In genomic region chr10:16443901-16444300, GRCm38 (mm10) we compare ENCODE assay signal across 20 mouse cellular contexts.
DNase-seq lines count a peak whose midpoint lies in the region; ATAC-seq and TF ChIP-seq lines count a peak whose summit lies in the region.
"Had no signal": no experiment of that assay in that cellular context is flagged by ENCODE, and none has a peak within 500 bp of the region (broad histone marks: within the 10 kb centered on the region; RNA-seq: fewer than 3 reads in every experiment).

No protein-coding gene starts in this region.

- H3K9me3 ChIP-seq in midbrain, postnatal 0 days (ENCODE audit: low read length), result no peaks in the 10 kb centered on the region
- no peaks in the 10 kb centered on the region for H3K9me3 ChIP-seq in midbrain, embryonic 14.5 days (ENCODE audit: control insufficient read depth, low read length)
- H3K9me3 ChIP-seq: G1E had no signal

- H3K36me3 ChIP-seq in midbrain, postnatal 0 days (ENCODE audit: insufficient read depth, low read length), result no peaks in the 10 kb centered on the region
- H3K36me3 ChIP-seq in midbrain, embryonic 14.5 days (ENCODE audit: control insufficient read depth, insufficient read depth, low read length), result no peaks in the 10 kb centered on the region
- H3K36me3 ChIP-seq: G1E had no signal

- no peak overlapping the region for H3K4me3 ChIP-seq in midbrain, postnatal 0 days (ENCODE audit: low read depth, low read length)
- H3K4me3 ChIP-seq in midbrain, embryonic 14.5 days (replicated peaks; ENCODE audit: low read depth, low read length), result no peak overlapping the region

- H3K27ac ChIP-seq in midbrain, postnatal 0 days (ENCODE audit: low read depth, low read length), result no peak overlapping the region
- H3K27ac ChIP-seq in midbrain, embryonic 14.5 days (replicated peaks; ENCODE audit: low read depth, low read length), result no peak overlapping the region

- TF ChIP-seq CTCF in midbrain, postnatal 0 days (IDR thresholded peaks at IDR 0.05), result no peak

- ATAC-seq in midbrain, postnatal 0 days (ENCODE audit: low FRiP score), result no peak
- ATAC-seq in midbrain, embryonic 14.5 days (ENCODE audit: low FRiP score, low TSS enrichment), result no peak
- ATAC-seq: activated CD4-positive, CD25-positive, alpha-beta regulatory T cell, adult 4 months; CD4-positive, CD25-positive, alpha-beta regulatory T cell, adult 4 months; Patski had no signal

- 0 out of 2 replicates have a peak, but pooled peaks cover 3% of the 10 kb centered on the region for H3K4me1 ChIP-seq in midbrain, postnatal 0 days (ENCODE audit: insufficient read depth, low read length)
- H3K4me1 ChIP-seq in midbrain, embryonic 14.5 days (ENCODE audit: control insufficient read depth, insufficient read depth, low read length), result peaks cover 9% of the 10 kb centered on the region

- no peak overlapping the region for H3K4me2 ChIP-seq in midbrain, postnatal 0 days (ENCODE audit: low read depth, low read length, poor library complexity, severe bottlenecking)
- H3K4me2 ChIP-seq in midbrain, embryonic 14.5 days (ENCODE audit: low read length), result no peak overlapping the region

- no peak overlapping the region for H3K9ac ChIP-seq in midbrain, postnatal 0 days (replicated peaks; ENCODE audit: low read length, poor library complexity, severe bottlenecking)
- H3K9ac ChIP-seq in midbrain, embryonic 14.5 days (replicated peaks; ENCODE audit: low read length), result no peak overlapping the region

- H3K27me3 ChIP-seq in midbrain, postnatal 0 days (ENCODE audit: insufficient read depth, low read length), result no peaks in the 10 kb centered on the region
- no peaks in the 10 kb centered on the region for H3K27me3 ChIP-seq in midbrain, embryonic 14.5 days (ENCODE audit: control insufficient read depth, insufficient read depth, low read length)
- H3K27me3 ChIP-seq: CH12.LX, Patski had no signal

- peak; percentile 59 to 65 for DNase-seq in cerebellum, postnatal 10 days
- no peak for DNase-seq in cerebellum, adult 18-20 months
- peak; percentile 10 to 59 for DNase-seq in cerebellum, postnatal 14 days
- DNase-seq in cerebellum, adult 8-10 months, result no peak
- DNase-seq in midbrain, postnatal 0 days (ENCODE audit: low spot score), result peak; percentile 24
- no peak for DNase-seq in midbrain, embryonic 14.5 days
- DNase-seq: adrenal gland, adult 2 months; adrenal gland, adult 8-10 months; adrenal gland, postnatal 10 days; adrenal gland, postnatal 14 days; adrenal gland, postnatal 25 days; adrenal gland, postnatal 36 days; B cell, adult 2 months; cerebellum, adult 11 months; cerebellum, adult 11-12 months had no signal

Comparison
In these comparisons a context has a peak if more than half of its experiments do, and no peak if none do; other contexts are left out.
1. DNase-seq: peak in cerebellum, postnatal 10 days (2 of 2), cerebellum, postnatal 14 days (2 of 2) and midbrain, postnatal 0 days (single experiment); none in cerebellum, adult 18-20 months (0 of 2), cerebellum, adult 8-10 months (single experiment) and midbrain, embryonic 14.5 days (single experiment).